Mouse (Mus musculus) small intestine, adult 2 months (tissue): Measurements from ENCODE around the gene Gpc6. TPM values are rescaled to one million over a fixed set of nuclear protein-coding genes. Genes with fewer than 3 reads are reported as not detected.
A peak's percentile ranks its signal among the peaks of the same experiment; 100 is the strongest.

Experiments
- H3K27ac ChIP-seq: fragments of 200-500 bp; 2 replicates; pipeline ENCODE4 v1.5.1; 2012; ENCODE audit warnings: low read depth, low read length, control low read depth, inconsistent platforms; ENCODE audit not compliant: insufficient read depth
- H3K27me3 ChIP-seq: fragments of 200-500 bp; 2 replicates; pipeline ENCODE4 v1.6.1; 2012; ENCODE audit warnings: mild to moderate bottlenecking, moderate library complexity, low read length, inconsistent platforms; ENCODE audit not compliant: control insufficient read depth, insufficient read depth
- H3K36me3 ChIP-seq: fragments of 200-500 bp; 2 replicates; pipeline ENCODE4 v1.6.1; 2012; ENCODE audit warnings: mild to moderate bottlenecking, low read length, control low read depth, inconsistent platforms; ENCODE audit not compliant: control insufficient read depth, insufficient read depth
- H3K4me1 ChIP-seq: fragments of 200-500 bp; 2 replicates; pipeline ENCODE4 v1.6.1; 2012; ENCODE audit warnings: low read length, inconsistent platforms, mixed read lengths; ENCODE audit not compliant: control insufficient read depth, insufficient read depth, insufficient read length
- H3K4me3 ChIP-seq: fragments of 200-500 bp; 2 replicates; pipeline ENCODE4 v1.5.1; 2012; ENCODE audit warnings: low read depth, mild to moderate bottlenecking, control low read depth, inconsistent platforms, low read length, moderate library complexity
- CTCF ChIP-seq: fragments of 200-500 bp; IDR thresholded peaks from 2 replicates; pipeline ENCODE4 v1.5.1; 2012; ENCODE audit warnings: low read depth, mild to moderate bottlenecking, control low read depth, inconsistent platforms, low read length, moderate library complexity, mixed read lengths; ENCODE audit not compliant: insufficient replicate concordance, insufficient read length; ENCODE audit errors: extremely low read depth
- POLR2A ChIP-seq: fragments of 200-500 bp; IDR thresholded peaks from 2 replicates; pipeline ENCODE4 v1.6.1; 2012; ENCODE audit warnings: low read depth, mild to moderate bottlenecking, control low read depth, inconsistent platforms, low read length, moderate library complexity
- WGBS: fragments of 180-500 bp; shearing (Covaris S2); methylation state at CpG from one replicate; pipeline ENCODE4 v1.1.7; 2018; 5-methylcytosine and 5-hydroxymethylcytosine counted together
- polyA plus RNA-seq: library from polyadenylated mRNA; depleted of rRNA; stranded (reverse); fragments of >200 nt; gene quantifications from 2 replicates; pipeline ENCODE4 v1.2.3, GENCODE M21; 2012

Gene Gpc6
- polyA plus RNA-seq, 1 experiment: 0.81 TPM

DNA sequence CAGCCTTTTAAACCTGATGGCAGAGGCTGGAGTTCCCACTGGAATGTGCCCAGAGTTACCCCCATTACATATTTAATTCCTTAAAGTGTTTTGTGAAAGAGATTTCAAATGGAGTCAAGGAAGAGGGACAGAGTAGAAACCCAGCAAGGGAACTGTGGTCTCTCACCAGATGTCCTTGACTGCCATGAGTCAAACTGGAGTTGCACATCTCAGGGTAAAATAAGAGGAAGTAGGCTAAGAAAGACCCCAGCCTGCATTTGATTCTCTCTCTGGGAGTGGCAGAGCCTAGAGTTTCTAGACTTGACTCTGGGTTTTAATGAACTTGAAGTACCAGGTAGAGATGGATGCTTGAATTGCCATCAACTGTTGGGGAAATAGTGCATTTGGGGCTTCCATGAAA lies 946.2 kb downstream of the Gpc6 start:
- Histone ChIP-seq H3K27ac (no peak overlapping the region), H3K4me1 (no peaks in the 10 kb centered on the region), H3K27me3 (no peaks in the 10 kb centered on the region), H3K36me3 (no peaks in the 10 kb centered on the region), H3K4me3 (no peak overlapping the region)
- no peak for TF ChIP-seq CTCF
- no peak for TF ChIP-seq POLR2A

DNA sequence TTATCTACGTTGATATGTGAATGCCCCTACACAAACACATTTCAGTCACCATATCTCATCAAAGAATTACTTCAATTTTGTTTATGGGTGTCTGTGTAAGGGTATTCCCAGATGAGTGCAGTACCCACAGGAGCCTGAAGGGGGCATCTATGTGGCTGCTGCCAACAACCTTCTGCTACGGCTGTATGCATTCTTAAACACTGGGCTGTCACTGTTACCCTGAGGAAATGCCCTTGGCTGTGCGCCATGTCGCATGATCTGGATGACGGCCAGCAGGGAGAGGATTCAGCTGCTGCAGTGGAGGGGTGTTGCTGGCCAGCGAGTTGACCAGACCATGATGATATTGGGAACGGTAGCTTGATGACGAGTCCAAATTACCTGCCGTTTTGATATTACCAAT lies 954.2 kb downstream of the Gpc6 start:
- no peaks in the 10 kb centered on the region for H3K4me1 ChIP-seq
- no peaks in the 10 kb centered on the region for H3K27me3 ChIP-seq
- no peak overlapping the region for H3K27ac ChIP-seq
- 84% methylated on average over 9 of the region's 9 CpGs for whole genome bisulfite sequencing
- no peak overlapping the region for H3K4me3 ChIP-seq
- TF ChIP-seq CTCF: no peak
- no peak for TF ChIP-seq POLR2A
- no peaks in the 10 kb centered on the region for H3K36me3 ChIP-seq

DNA sequence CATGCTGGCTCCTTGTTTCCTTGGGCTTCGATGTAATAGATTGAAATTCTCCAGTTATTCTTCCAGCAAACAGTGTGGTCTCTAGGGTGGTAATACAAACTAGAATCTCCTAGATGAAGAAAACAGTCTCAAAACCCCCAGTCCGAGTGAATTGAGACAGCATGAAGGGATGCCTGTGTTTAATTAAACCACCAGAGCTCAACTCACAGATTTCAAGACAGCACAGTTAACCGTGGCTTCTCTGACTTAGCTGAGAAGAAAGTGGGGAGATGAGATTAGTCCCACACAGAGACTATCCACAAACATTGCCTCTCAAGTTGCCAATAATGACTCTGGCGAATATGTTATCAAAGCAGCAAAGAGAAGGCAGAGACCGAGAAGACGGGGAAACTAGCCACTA lies 956.0 kb downstream of the Gpc6 start:
- no peak overlapping the region for H3K4me3 ChIP-seq
- WGBS: 74% methylated on average over 6 of the region's 6 CpGs
- no peaks in the 10 kb centered on the region for H3K4me1 ChIP-seq
- H3K36me3 ChIP-seq: no peaks in the 10 kb centered on the region
- TF ChIP-seq CTCF: no peak
- TF ChIP-seq POLR2A: no peak
- H3K27ac ChIP-seq: no peak overlapping the region
- no peaks in the 10 kb centered on the region for H3K27me3 ChIP-seq

- Histone ChIP-seq H3K27ac (no peak overlapping the region), H3K36me3 (no peaks in the 10 kb centered on the region), H3K27me3 (no peaks in the 10 kb centered on the region), H3K4me1 (no peaks in the 10 kb centered on the region), H3K4me3 (no peak overlapping the region)
- 72% methylated on average over 3 of the region's 3 CpGs for WGBS
- TF ChIP-seq CTCF (peak; percentile 36; the same call in 1 of the 2 replicates), POLR2A (no peak)
Observed at GRCm38 (mm10) chr14:117882222-117882621, 957.1 kb downstream of the Gpc6 start.

- 37% methylated on average over 2 of the region's 2 CpGs for WGBS
- Histone ChIP-seq H3K4me3 (no peak overlapping the region), H3K4me1 (no peaks in the 10 kb centered on the region), H3K36me3 (no peaks in the 10 kb centered on the region), H3K27ac (no peak overlapping the region), H3K27me3 (no peaks in the 10 kb centered on the region)
- TF ChIP-seq POLR2A (no peak), CTCF (no peak)
Observed at GRCm38 (mm10) chr14:117889653-117890052, 964.5 kb downstream of the Gpc6 start.

GRCm38 (mm10) chr14:117891426-117891825 lies 966.3 kb downstream of the Gpc6 start:
- WGBS: 85% methylated on average over 7 of the region's 7 CpGs

GRCm38 (mm10) chr14:117892026-117892425 lies 966.9 kb downstream of the Gpc6 start:
- Histone ChIP-seq H3K27me3 (no peaks in the 10 kb centered on the region), H3K4me3 (no peak overlapping the region), H3K4me1 (no peaks in the 10 kb centered on the region), H3K27ac (no peak overlapping the region), H3K36me3 (no peaks in the 10 kb centered on the region)
- 76% methylated on average over 4 of the region's 4 CpGs for WGBS
- TF ChIP-seq POLR2A: no peak
- no peak for TF ChIP-seq CTCF

More at GRCm38 (mm10) chr14:117891426-117891825, 966.3 kb downstream of the Gpc6 start:
- TF ChIP-seq CTCF (no peak), POLR2A (no peak)
- no peaks in the 10 kb centered on the region for H3K4me1 ChIP-seq
- no peaks in the 10 kb centered on the region for H3K36me3 ChIP-seq
- H3K27me3 ChIP-seq: no peaks in the 10 kb centered on the region
- no peak overlapping the region for H3K27ac ChIP-seq
- H3K4me3 ChIP-seq: no peak overlapping the region
